Mouse (Mus musculus): ENCODE data around the gene Galk2.

Gene Galk2

DNA sequence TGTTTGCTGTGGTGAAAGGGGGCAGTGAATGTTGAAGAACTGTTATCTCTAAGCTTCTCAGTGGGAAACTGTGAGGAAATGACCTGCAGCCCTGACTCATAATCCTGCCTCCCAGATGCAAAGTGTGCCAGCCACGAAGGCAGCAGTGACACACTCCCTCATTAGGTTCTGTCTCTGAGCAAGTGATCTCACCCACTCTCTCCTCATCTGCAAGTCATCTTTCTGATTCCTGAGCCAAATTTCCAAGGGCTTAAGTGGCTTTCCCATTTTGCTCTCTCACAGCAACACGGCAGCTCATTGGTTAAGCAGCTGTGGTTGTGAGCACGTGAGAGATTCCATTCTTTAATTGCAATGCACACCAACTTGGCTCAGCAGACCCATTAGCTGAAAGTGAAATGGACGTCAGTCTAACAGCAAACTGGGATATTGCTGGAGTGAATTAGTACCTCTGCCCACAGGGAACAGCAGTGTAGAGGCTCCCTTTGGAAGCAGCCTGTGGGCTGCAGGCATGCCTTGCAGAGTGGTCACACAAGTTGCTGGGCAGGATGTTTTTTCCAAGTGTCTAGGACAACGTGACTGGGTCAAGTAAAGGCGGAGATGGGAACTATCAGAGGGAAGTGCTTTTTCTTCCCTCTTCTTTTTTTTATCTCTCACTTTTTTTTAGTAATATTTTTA is 82.3 kb downstream of the Galk2 start:
- in situ Hi-C loops (cut with MboI; ENCODE audit: low sequenced_read_pairs), result no loop called here

DNA sequence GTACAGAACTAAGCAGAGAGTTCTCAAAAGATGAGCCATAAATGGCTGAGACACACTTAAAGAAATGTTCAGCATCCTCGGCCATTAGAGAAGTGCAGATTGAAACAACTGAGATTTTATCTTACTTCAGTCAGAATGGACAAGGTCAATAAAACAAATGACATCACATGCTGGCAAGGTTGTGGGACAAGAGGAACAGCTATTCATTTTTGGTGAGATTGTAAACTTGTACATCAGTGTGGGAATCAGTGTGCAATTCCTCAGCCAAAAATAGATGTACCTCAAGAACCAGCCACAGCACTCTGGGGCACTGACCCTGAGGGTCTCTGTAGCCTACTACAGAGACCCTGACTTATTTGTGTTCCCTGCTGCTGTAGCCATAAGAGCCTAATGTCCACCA is 84.4 kb downstream of the Galk2 start:
- in situ Hi-C loops (cut with MboI; ENCODE audit: low sequenced_read_pairs), result no loop called here

DNA sequence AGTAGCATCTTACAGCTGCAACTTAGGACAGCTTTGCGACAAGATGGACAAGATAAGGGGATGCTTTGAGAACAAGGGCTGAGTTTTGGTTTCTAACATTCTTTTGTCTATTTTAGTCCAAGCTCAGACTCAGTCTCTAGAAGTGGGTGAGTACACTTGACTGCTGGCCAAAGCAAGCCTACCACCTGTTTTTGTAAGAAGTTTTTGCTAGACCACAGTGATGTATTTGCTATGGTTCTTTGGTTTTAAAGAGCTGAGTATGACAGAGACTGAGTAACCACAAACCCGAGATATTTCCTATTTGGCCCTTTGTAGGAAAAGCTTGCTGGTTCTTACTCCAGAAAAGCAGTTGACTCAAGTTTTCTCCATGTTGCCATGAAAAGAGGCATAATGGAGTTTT is 89.3 kb downstream of the Galk2 start:
- in situ Hi-C loops (cut with MboI; ENCODE audit: low sequenced_read_pairs), result no loop called here

DNA sequence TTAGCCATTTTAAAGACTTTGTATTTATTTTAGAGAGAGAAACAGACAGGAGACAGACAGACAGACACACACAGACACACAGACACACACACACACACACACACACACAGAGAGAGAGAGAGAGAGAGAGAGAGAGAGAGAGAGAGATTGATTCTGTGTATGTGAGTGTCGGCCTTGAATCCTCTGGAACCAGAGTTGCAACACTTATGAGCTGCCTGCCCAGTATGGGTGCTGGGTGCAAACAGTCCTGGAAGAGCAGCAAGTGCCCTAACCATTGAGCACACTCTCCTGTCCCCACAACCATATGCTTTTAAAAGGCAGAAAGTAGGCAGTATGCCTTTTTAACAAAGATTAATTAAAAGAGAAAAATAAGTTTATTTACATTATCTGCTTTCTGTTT is 109.9 kb downstream of the Galk2 start:
- in situ Hi-C loops (cut with MboI; ENCODE audit: low sequenced_read_pairs), result no loop called here

DNA sequence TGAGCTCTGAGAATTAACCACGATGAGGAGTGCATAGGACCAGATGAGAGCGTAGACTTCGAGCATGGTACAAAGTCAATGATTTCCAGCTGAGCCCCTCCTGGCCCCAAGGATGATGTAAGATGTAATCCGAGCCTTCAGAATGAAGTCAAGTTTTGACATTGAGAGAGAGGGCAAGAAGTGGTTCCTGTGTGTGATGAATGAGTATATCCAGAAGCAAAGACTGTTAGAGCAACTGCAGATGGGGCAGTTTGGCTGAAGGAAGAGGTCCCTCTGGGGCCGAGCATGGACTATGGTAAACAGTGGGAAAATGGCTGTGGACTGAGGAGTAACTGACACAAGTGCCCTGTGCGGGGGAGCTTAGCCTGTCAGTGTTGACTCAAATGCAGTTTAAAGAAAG is 114.3 kb downstream of the Galk2 start:
- in situ Hi-C loops (cut with MboI; ENCODE audit: low sequenced_read_pairs), result no loop called here

DNA sequence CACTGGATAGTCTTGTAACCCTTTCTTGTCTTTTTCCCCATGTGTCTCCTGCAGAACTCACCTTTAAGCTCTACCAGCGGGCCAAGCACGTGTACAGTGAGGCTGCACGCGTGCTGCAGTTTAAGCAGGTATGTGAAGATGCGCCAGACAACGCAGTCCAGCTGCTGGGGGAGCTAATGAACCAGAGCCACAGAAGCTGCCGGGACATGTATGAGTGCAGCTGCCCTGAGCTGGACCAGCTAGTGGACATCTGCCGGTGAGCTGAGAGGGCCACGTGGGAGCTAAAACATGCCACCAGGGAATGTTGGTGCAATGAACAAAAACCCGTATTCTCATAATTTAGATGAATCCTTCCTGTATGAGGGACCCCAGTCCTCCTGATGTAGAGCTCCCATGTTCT is 116.3 kb downstream of the Galk2 start:
- in situ Hi-C loops (cut with MboI; ENCODE audit: low sequenced_read_pairs), result no loop called here

DNA sequence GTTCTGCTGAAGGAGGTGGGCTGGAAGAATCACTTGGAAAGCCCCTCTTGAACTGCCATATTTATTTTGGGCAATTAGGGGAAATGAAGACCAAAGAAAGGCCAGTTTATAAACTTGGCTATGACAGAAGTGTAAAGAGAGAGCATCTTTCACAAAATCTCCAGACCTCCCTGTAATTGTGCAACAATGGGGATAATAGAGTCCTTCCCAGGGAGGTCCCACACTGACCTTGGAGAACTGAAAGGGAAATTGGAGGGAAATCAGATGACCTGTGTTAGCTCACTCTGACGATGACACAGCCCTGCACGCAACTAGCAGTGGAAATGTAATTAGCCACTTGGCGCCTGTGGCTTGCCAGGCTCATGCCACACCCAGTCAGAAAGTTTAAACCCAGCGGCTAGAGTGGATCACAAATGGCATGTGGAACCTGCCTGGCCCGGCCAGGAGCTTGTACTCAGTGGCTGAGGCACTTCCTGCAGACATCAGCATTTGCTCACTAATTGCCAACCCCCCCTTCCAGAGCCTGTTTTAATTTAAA is 117.0 kb downstream of the Galk2 start:
- in situ Hi-C loops (cut with MboI; ENCODE audit: low sequenced_read_pairs), result no loop called here

DNA sequence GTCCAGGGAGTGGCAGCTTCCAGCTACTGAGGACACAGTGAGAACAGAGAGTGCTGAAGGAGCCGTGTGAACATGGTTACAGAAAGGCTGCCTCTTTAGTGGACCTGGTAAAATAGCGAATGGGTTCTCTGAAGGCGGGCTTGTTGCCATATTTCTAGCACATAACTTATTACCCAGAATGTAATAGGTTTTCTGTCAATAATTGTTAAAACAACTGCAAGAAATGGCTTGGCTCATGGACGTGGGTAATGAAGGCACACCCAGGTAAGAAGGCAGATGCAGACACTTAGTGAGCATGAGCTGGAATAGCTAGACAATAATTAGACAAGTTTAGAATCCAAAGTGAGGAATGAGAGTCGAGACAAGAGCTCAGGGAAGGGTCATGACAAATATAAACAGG is 143.4 kb downstream of the Galk2 start:
- in situ Hi-C loops (cut with MboI; ENCODE audit: low sequenced_read_pairs), result no loop called here

DNA sequence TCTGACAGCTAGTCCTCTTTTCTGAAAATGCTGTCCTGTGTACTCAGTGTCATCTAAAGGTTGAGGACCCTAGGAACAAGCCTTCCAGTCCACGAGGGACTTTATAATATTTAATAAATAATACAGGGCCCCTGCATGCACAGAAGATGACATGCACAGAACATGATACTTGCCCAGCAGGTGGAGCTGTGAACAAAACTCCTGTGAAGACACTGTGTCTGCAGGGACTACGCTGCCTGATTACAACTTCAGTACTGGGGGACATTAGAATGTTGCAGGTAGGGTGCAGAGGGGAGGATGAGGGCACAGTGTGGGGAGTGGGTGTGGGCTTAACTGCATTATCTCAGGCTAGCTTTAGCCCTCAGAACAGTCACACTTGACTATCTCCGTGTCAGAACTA is 147.2 kb downstream of the Galk2 start:
- in situ Hi-C loops (cut with MboI; ENCODE audit: low sequenced_read_pairs), result no loop called here

DNA sequence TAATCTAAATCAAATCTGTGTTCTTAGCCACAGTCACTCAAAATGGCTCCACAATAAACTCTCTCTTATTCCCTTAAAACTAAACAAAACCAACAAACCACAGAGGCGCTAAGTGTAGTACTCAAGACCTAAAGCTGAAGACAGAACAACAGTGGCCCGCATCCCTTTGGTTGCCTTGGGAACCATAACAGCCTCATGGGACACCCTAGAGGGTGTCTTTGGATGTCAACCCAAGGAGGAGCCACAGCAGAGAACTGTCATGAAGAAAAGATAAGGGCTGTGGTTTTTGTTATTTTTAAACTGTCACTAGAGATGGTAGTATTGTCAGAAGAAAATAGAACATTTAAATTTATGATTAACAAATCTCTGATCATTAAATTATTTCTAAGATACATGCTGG is 147.8 kb downstream of the Galk2 start:
- in situ Hi-C loops (cut with MboI; ENCODE audit: low sequenced_read_pairs), result no loop called here

DNA sequence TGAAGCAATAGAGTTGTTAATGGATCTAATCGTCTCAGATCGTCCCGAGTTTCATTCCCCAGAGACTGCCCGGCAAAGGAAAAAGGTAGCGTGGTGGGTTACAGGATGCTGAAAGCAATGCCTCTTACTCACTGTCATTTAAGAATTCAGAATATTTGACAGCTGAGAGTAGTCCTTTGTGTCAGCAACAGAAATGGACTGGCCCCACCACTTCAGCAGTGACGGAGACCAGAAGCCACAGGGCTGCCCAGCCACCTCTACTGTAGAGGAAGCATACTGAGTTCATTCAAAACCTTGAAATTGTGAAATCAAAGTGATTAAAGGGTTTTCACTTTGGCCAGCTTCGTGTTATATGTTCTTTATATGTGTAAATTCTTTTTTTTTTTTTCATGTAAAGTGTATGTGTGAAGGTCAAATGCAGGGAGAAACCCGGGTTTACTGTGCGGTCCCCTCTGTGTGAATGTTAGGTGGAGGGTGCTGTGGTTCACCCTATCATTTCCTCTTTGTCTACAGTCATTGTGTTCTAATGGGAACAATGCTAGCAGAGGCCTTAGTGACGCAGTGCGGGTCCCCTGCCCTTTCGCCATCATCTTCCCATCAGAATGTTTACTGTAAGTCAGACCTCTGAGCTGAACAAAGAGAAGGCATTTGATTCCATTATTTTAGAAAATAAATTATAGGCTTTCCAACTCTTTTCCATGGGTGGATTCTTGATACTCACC is 156.2 kb downstream of the Galk2 start:
- in situ Hi-C loops (cut with MboI; ENCODE audit: low sequenced_read_pairs), result no loop called here

DNA sequence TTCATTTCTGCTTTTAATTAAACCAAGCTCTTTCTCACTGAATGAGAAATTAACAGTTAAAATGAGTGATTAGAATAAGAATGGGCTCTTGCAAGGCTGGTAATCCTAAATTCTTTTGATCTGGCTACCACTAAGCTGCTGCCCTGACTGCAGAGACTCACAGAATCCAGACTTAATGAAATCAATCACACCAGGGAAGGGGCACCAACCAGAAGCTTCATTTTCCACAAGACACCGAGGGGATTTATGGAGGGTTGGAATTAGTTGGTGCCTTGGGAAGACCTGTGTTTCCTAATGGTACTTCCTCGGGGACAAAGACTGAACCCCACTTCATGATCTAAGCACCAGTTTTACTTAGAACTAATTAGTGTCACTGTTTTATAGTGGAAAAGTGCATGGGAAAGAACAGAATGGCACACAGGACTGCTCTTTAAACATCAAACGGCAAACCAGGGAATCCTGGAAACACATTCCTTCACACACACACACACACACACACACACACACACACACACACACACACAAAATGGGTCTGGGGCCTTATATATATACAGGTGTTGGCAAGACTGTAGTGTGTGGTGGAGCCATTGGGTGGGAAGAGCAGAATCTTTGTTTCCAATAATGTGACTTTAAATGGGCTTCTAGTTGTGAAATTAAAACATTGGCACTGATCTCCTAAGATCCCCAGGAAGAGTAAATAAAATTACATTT is 157.0 kb downstream of the Galk2 start:
- in situ Hi-C loops (cut with MboI; ENCODE audit: low sequenced_read_pairs), result no loop called here

DNA sequence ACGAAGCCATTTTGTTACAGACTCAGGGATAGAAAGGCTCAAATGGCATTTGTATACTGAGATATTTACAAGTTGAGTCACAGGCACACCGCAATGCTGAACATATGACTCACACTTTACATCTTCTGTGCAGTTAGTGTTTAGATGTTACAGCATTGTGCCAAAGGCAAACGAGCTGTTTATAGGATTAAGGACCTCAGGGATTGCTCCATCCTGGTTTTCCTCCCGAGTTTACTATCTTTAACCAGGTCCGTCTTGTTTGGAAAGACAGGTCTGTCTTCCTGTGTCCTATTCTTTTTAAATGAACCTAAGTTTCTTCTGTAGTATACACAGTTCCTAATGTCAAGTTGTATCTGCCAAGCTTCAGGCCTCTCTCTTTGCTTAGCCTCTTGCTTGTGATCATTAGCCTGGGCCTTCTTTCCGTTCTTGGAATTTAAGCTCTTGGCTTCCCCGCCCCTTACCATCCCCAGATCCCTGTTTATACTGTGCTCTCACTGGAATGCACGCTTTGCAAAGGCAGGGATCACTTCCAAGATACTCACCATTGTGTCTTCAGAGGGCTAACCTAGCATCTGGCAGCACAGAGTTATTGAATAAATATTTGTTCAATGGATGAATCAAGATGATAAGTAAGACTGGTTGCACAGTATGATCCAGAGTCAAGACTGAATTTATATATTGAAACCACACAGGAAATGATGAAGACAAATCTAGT is 172.4 kb downstream of the Galk2 start:
- in situ Hi-C loops (cut with MboI; ENCODE audit: low sequenced_read_pairs), result no loop called here

DNA sequence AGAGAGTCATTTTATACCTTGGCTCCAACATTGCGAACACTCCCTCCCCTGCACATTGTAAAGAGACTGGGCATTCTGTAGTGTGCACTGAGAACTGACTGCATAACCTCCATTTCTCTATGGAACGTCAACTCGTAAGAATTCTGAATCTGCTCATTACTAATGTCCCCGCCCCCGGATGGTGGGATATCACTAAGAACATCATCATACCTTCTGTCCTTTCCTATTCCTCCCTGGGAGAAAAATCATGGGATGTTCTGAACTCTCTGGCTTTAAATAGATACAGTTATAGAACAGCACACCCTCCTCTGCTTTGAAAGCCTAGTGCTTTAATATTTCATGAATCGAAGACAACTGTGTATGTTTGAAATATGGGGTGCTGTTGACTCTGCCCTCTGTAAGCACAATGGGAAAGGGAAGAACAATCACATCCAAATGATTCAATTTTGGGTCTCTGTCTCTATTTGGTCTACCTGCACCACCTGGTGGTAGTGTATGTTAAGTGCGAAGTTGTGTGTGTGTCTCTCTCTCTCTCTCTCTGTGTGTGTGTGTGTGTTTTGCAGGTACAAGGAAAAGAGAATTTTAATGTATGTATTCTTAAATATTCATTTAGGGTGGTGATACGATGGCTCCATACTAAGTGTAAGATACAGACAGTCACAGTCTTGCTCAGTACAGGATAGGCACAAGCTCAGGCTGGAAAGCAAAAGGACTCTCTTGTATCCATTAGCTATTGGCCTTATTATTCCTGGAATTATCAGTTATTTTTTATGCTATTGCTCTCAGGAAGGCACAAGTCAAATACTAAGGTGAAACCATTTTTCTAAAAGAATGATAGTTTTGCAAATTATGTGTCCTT is 174.4 kb downstream of the Galk2 start:
- in situ Hi-C loops (cut with MboI; ENCODE audit: low sequenced_read_pairs), result no loop called here

All from CH12F3 (cell line).